Mouse (Mus musculus): ENCODE results near the gene Pawr.
A peak's percentile ranks its signal among the peaks of the same experiment; 100 is the strongest.
"Not testable (repeated sequence)": the region's sequence is repeated elsewhere in the genome, so short reads cannot be mapped to it uniquely, and the experiment has no call there.

Pawr gene

GRCm38 (mm10) chr10:108440251-108440650, 108.3 kb downstream of the Pawr start:
- DNase-seq (ENCODE audit: low spot score in 2 of 2) = not testable (repeated sequence)

GRCm38 (mm10) chr10:108443931-108444876, 112.3 kb downstream of the Pawr start:
- DNase-seq (ENCODE audit: low spot score in 2 of 2) = no peak

DNA sequence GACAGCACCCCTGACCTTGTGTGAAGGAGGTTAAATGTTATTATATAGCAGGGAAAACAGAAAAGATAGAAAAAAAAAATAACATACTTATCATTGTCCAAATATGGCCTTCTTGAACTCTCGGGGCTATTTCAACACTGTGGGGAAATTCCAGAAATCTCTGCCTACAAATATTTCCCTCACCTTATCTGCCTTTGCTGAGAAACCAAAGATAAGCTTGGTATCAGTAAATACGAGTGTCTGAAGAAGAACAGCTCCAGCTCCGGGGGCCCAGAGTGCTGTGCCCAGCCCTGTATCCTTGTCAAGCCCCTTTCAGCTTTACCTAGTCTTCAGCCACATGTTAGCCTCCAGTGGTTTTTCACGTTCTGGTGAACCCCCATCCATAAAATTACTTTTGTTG, 113.2 kb downstream of the Pawr start:
- no peak for DNase-seq (ENCODE audit: low spot score in 2 of 2)

- no peak for DNase-seq (ENCODE audit: low spot score in 2 of 2)
Observed at GRCm38 (mm10) chr10:108445606-108446005, 113.7 kb downstream of the Pawr start.

DNA sequence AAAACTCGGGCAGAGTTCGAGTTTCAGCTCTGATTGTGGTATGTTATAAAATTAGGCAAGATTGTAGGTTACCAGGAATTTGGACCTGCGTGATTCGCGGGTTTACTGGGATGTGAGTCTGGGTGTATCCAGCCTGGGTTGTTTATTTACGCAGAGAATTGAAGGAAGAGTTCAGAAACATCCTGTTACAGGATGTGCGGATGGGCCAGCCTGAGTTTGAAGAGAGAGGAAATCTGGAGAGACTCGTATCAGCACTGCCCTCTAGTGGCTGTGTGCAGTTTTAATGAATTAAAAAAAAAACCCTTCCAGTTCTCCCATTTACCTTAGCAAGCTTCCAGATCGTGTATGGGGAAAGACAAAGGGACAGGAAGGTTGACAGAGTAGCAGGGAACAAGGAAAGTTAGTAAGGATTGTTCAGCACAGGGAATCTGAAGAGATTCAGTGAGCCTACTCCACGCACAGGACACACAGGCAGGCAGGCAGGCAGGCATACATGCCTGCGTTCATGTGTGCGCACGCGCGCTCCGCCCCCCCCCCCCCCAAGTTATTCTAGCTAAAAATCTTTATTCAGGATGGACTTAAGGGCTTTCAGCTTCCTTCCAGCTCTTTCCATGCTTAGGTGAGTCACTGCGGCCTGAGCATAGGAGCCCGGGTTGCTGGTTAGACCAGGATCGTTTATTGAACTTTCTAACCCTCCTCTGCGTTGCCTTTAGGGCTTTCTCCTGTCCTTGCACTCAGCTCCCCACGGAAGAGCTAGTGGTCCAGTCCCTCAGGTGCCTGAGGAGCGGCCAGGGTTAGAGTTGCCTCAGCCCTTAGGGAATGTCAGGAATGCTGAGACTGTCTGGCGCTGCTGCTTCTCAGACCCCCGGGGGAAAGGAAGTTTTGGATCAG, 114.4 kb downstream of the Pawr start:
- peak; percentile 57 to 69 for DNase-seq (ENCODE audit: low spot score in 2 of 2)

DNA sequence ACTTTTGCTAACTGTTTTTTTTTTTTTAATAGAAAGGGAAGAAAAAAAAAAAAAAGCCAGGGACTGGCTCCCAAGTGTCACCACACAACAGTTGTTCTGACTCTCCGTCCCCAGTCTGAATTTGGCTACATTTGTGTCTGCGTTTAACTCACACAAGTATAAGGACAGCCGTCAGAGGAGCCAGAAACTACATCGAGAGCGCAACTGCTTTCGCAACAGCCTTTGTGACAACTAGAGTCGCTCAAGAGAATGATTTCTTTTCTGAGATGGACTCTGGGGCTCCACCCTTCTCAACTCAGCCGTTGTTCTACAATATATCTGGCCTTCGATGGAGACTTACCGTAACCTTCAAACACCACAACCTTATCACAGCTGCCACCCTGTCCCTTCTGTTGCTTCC, 115.3 kb downstream of the Pawr start:
- DNase-seq (ENCODE audit: low spot score in 2 of 2) = no peak

- DNase-seq (ENCODE audit: low spot score in 2 of 2) = no peak
Observed at GRCm38 (mm10) chr10:108448421-108448820, 116.5 kb downstream of the Pawr start.

- DNase-seq (ENCODE audit: low spot score in 2 of 2) = no peak
Observed at GRCm38 (mm10) chr10:108450401-108450800, 118.5 kb downstream of the Pawr start.

GRCm38 (mm10) chr10:108451516-108451915, 119.6 kb downstream of the Pawr start:
- DNase-seq (ENCODE audit: low spot score in 2 of 2) = no peak

DNA sequence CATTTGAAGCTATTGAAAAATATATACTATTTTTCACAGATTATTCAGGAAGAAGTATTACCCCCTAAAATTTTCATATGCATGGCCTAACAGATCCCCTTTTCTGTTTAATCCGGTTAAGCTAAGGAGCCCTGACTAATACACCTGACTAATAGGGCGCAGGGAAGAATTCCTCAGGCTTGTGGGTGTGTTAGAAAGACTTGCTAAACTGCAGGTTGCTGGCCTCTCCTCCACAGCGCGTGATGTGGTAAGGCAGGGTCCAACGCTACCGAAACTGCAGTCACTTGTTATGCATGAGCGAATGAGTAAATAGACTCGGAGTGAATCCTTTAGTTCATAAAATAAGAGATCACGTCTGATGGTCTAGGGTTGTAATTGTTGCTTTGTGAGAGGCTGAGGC, 120.5 kb downstream of the Pawr start:
- DNase-seq (ENCODE audit: low spot score in 2 of 2) = no peak

DNA sequence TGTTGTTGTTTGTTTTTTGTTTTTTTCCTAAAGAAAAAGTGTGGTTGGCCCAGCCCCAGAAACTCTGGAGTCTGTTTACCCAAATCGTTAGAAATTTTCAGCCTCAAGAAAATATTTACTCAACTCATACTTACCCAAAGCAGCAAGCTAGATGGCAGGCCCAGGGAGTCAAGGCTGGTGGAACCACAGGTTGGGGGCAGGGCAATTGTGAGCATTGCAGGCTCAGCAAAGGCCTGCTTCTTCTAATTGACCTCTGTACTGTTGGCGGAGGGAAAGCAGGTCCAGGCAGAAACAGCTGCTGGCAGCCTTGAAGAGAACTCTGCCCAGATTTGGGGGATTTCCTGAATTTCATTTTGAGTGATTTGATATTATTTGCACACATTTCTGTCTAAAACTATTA, 121.6 kb downstream of the Pawr start:
- no peak for DNase-seq (ENCODE audit: low spot score in 2 of 2)

GRCm38 (mm10) chr10:108454691-108455117, 122.8 kb downstream of the Pawr start:
- DNase-seq (ENCODE audit: low spot score in 2 of 2) = peak; percentile 67 to 68

GRCm38 (mm10) chr10:108455204-108455603, 123.3 kb downstream of the Pawr start:
- DNase-seq (ENCODE audit: low spot score in 2 of 2) = no peak

GRCm38 (mm10) chr10:108455883-108456282, 124.0 kb downstream of the Pawr start:
- DNase-seq (ENCODE audit: low spot score in 2 of 2) = no peak

DNA sequence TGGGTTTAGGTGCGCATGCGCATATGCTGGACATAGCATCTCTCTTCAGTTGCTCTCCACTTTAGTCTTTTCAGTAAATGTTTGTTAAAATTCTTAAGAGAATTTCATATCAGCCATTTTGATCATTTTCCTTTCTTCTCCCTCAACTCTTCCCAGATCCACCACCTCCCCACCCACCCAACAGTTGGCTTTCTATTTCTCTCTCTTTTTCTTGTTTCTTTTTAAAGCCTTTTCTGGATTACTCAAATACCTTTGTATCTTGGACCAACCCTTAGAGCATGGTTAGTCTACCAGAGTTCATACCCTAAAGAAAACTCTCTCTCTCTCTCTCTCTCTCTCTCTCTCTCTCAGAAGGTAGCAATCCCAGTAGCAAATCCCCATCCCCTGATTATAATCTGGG, 125.1 kb downstream of the Pawr start:
- DNase-seq (ENCODE audit: low spot score in 2 of 2) = no peak

DNA sequence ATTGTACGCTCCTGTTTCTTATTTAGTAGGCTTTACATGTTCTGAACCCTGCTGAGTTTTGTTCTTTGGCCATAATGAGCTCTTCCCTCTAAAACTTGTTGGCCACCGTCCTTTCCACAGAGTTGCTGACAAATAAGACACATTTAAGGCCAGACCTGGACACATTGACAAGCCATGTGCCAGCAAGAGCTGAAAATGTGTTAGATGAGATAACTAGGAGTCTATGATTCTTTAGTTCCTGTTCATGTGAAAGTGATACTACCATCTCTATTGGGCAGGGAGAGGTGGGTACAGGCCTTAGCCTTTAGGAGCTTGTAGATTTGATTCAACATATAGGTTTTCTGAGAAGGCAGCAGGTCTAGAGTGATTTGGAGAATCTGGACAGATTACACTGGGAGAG, 129.9 kb downstream of the Pawr start:
- no peak for DNase-seq (ENCODE audit: low spot score in 2 of 2)
